Mouse (Mus musculus): Measurements from ENCODE around the gene Ephb1.

GRCm38 (mm10) chr9:101994086-101994485, 360.4 kb downstream of the Ephb1 start:
- TF ChIP-seq MAFK (IDR thresholded peaks at IDR 0.05; ENCODE audit: borderline replicate concordance, low read depth, low read length): no peak
- TF ChIP-seq MEF2A (IDR thresholded peaks at IDR 0.05; ENCODE audit: extremely low read depth, insufficient replicate concordance, low read depth, low read length, poor library complexity, severe bottlenecking): no peak
- TF ChIP-seq POLR2A (IDR thresholded peaks at IDR 0.05; ENCODE audit: control insufficient read depth in 1 of 2, insufficient read depth in 1 of 2, low read depth in 1 of 2, low read length in 2 of 2, poor library complexity in 1 of 2): no peak
- no peak for TF ChIP-seq ZNF384 (IDR thresholded peaks at IDR 0.05; ENCODE audit: low read depth, low read length)
